Mouse (Mus musculus) midbrain, postnatal 0 days (tissue): ENCODE measurements at regions not wholly inside any gene's neighbourhood (a gene's known extent, or its start where the extent isn't known, plus 50 kb on each side); places are given as distances from the start of the nearest gene placed in this dataset.

Experiments used
- ATAC-seq: fragments of 200-750 bp; cut with Nextera tagmentation; 2 replicates; pipeline ENCODE4 v1.8.0; 2017; ENCODE audit warnings: moderate number of reproducible peaks, mild to moderate bottlenecking, moderate TSS enrichment, moderate library complexity; ENCODE audit not compliant: low FRiP score
- DNase-seq: peaks from one replicate; pipeline ENCODE4 v3.0.0-alpha.2; 2015; ENCODE audit warnings: low spot score
- H3K27ac ChIP-seq: fragments of 300-500 bp; sonication (generic); 2 replicates; pipeline ENCODE4 v1.5.1; 2014; ENCODE audit warnings: low read depth, mild to moderate bottlenecking, low read length, mixed read lengths
- H3K27me3 ChIP-seq: fragments of 300-500 bp; sonication (generic); 2 replicates; pipeline ENCODE4 v1.6.1; 2014; ENCODE audit warnings: low read length, control low read depth, mixed read lengths; ENCODE audit not compliant: insufficient read depth
- H3K36me3 ChIP-seq: fragments of 300-500 bp; sonication (generic); 2 replicates; pipeline ENCODE4 v1.6.1; 2014; ENCODE audit warnings: low read length, control low read depth, mixed read lengths; ENCODE audit not compliant: insufficient read depth
- H3K4me1 ChIP-seq: fragments of 300-500 bp; sonication (generic); 2 replicates; pipeline ENCODE4 v1.6.1; 2014; ENCODE audit warnings: mild to moderate bottlenecking, control low read depth, antibody characterized with exemption, low read length, mixed read lengths; ENCODE audit not compliant: insufficient read depth
- H3K4me2 ChIP-seq: fragments of 300-500 bp; sonication (generic); 2 replicates; pipeline ENCODE4 v1.6.1; 2014; ENCODE audit warnings: low read depth, mild to moderate bottlenecking, low read length, mixed read lengths; ENCODE audit not compliant: poor library complexity, severe bottlenecking
- H3K4me3 ChIP-seq: fragments of 300-500 bp; sonication (generic); 2 replicates; pipeline ENCODE4 v1.5.1; 2014; ENCODE audit warnings: low read depth, mild to moderate bottlenecking, low read length, moderate library complexity
- H3K9ac ChIP-seq: fragments of 300-500 bp; sonication (generic); replicated peaks from 2 replicates; pipeline ENCODE4 v1.6.1; 2014; ENCODE audit warnings: mild to moderate bottlenecking, low read length, moderate library complexity, mixed read lengths; ENCODE audit not compliant: poor library complexity, severe bottlenecking
- H3K9me3 ChIP-seq: fragments of 300-500 bp; sonication (generic); 2 replicates; pipeline ENCODE4 v1.6.1; 2016; ENCODE audit warnings: low read length, control low read depth
- CTCF ChIP-seq: IDR thresholded peaks from 2 replicates; pipeline ENCODE4 v1.5.1; 2016; ENCODE audit warnings: antibody characterized with exemption, mild to moderate bottlenecking
- WGBS: fragments of 180-500 bp; shearing (Covaris S2); extraction: QIAGEN DNeasy Blood & Tissue Kit; methylation state at CpG from one replicate; pipeline ENCODE4 v1.1.7; 2014; 5-methylcytosine and 5-hydroxymethylcytosine counted together

DNA sequence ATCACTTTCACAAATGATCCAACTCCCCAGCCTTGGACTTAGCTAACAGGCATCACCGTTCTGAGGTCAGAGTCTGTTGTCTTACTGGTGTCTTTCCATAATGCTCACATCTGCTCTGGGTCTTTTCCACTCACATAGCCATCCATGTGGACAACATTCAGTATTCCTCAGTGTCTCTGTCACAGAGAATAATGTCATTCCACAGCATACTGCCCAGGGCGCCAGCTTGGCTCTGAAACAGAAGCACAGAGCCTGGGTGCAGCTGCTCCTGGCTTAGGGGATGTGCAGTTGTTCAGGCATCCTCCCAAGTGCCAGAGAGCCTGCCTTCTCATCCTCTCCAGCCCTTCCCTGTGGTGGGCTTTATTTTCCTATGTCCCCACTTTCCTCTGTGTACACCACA, 226.7 kb upstream of the Mki67 start:
- no peaks in the 10 kb centered on the region for H3K9me3 ChIP-seq
- no peaks in the 10 kb centered on the region for H3K36me3 ChIP-seq
- H3K27me3 ChIP-seq, result no peaks in the 10 kb centered on the region
- no peak overlapping the region for H3K27ac ChIP-seq
- ATAC-seq (no peak), DNase-seq (peak; percentile 21)
- H3K4me2 ChIP-seq, result no peak overlapping the region
- no peaks in the 10 kb centered on the region for H3K4me1 ChIP-seq
- WGBS, result 81% methylated on average over 2 of the region's 2 CpGs
- TF ChIP-seq CTCF, result no peak
- H3K9ac ChIP-seq, result no peak overlapping the region
- H3K4me3 ChIP-seq, result no peak overlapping the region

DNA sequence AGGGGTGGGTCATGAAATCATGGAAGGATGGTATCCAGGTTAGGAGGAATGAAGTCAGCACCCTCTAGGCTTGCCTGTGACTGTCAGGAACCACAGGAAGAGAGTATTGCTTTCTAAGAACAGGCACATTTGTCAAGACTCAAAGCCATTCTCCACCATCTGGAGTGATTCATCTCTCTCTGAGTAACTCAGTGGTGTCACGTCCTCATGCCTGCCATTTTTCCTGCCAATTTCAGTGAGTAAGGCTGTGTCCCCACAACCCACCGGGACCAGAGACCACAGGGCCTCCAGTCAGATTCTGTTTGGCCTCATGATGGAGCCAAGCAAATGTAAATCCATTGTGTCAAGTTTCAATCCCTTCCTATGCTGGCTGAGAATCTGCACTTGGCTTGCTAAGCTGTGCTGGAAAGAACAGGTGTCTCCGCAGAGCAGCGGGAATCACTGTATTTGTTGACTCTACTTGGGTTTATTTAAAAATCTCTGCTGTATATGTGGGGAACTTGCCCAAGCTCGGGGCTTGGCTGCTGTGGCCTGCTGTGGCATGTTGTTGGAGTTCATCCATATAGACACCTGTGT, 230.0 kb upstream of the Mki67 start:
- no peaks in the 10 kb centered on the region for H3K9me3 ChIP-seq
- H3K4me1 ChIP-seq, result no peaks in the 10 kb centered on the region
- H3K36me3 ChIP-seq, result no peaks in the 10 kb centered on the region
- ATAC-seq, result no peak
- WGBS, result 84% methylated on average over 5 of the region's 5 CpGs
- no peak for DNase-seq
- no peak overlapping the region for H3K27ac ChIP-seq
- H3K9ac ChIP-seq, result no peak overlapping the region
- H3K4me3 ChIP-seq, result no peak overlapping the region
- H3K27me3 ChIP-seq, result no peaks in the 10 kb centered on the region
- H3K4me2 ChIP-seq, result no peak overlapping the region
- no peak for TF ChIP-seq CTCF

- H3K4me3 ChIP-seq, result no peak overlapping the region
Measured at GRCm38 (mm10) chr7:135961026-135961425, 244.9 kb upstream of the Mki67 start.

DNA sequence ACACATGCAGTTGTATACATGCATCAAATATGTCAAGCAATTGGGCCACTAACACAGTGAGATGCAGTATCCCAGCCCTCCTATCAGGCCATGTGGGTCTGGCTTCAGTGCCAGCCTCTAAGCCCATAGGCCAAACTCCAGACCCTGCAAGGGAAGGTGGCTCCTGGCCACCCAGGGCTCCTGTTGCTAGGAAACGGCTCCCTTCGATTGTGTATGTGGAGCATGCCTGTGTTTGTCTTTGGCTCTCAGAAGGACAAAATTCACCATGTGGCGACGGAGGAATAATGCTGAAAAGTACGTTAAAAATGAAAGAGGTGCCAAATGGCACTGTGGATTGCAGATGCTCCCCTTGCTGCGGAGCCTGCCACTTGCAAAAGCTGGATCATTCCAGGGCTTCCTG, 249.4 kb upstream of the Mki67 start:
- Histone ChIP-seq H3K27me3 (no peaks in the 10 kb centered on the region), H3K4me1 (peaks cover 8% of the 10 kb centered on the region), H3K27ac (no peak overlapping the region), H3K9me3 (no peaks in the 10 kb centered on the region), H3K36me3 (no peaks in the 10 kb centered on the region), H3K4me3 (no peak overlapping the region), H3K4me2 (no peak overlapping the region), H3K9ac (no peak overlapping the region)
- peak; percentile 79 for DNase-seq
- TF ChIP-seq CTCF, result no peak
- 10% methylated on average over 6 of the region's 6 CpGs for whole genome bisulfite sequencing
- peak; percentile 38; the same call in 1 of the 2 replicates for ATAC-seq

More at GRCm38 (mm10) chr7:135961026-135961425, 244.9 kb upstream of the Mki67 start:
- Histone ChIP-seq H3K36me3 (no peaks in the 10 kb centered on the region), H3K27ac (no peak overlapping the region), H3K9me3 (no peaks in the 10 kb centered on the region), H3K9ac (no peak overlapping the region), H3K27me3 (no peaks in the 10 kb centered on the region), H3K4me1 (peaks cover 7% of the 10 kb centered on the region), H3K4me2 (no peak overlapping the region)
- DNase-seq, result peak; percentile 77
- no peak for TF ChIP-seq CTCF
- no peak for ATAC-seq
- WGBS, result 66% methylated on average over 8 of the region's 8 CpGs

DNA sequence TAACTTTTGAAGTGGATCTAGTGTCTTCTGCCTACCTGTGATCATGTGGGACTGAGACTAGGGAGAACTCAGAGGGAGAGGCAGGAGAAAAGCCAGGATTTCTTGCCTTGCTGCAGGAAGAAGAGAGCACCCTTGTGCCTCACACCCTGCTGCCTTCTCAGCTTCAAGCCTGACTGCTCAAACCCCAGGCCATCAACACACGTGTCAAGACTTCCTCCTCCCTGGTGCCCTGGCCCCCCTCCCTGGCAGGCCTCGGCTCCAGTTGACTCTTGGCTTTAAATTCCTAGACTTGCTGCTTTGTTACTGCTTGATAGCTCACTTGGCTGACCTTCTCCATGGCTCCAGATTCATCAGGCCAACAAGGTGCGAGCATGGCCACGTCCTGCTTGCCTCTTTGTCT, 250.1 kb upstream of the Mki67 start:
- no peaks in the 10 kb centered on the region for H3K27me3 ChIP-seq
- H3K27ac ChIP-seq, result no peak overlapping the region
- H3K9ac ChIP-seq, result no peak overlapping the region
- no peak for ATAC-seq
- H3K9me3 ChIP-seq, result no peaks in the 10 kb centered on the region
- no peak for DNase-seq
- TF ChIP-seq CTCF, result no peak
- 54% methylated on average over 4 of the region's 4 CpGs for WGBS
- no peak overlapping the region for H3K4me2 ChIP-seq
- H3K4me1 ChIP-seq, result peaks cover 8% of the 10 kb centered on the region
- H3K4me3 ChIP-seq, result no peak overlapping the region
- no peaks in the 10 kb centered on the region for H3K36me3 ChIP-seq

DNA sequence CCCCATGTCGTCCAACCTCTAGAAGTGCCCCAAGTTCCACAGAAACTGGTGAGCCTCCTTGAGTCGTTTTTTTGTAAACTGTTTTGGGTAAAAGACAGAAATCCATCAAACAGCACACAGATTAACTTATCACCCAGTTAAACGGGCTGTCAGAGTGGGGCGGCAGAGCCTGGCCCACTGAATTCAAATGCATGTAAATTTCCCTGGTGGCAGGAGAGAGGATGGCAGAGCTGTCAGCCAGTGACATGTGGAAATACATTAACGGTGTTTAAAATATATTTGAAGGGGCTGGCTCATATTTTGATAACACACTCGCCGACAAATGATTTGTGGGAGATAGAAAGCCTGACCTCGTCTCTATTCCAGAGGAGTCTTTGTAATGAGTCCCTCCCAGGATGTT, 252.5 kb upstream of the Mki67 start:
- TF ChIP-seq CTCF, result peak; percentile 42
- H3K9ac ChIP-seq, result no peak overlapping the region
- ATAC-seq (no peak), DNase-seq (no peak)
- WGBS, result 43% methylated on average over 8 of the region's 8 CpGs
- no peak overlapping the region for H3K4me2 ChIP-seq
- no peak overlapping the region for H3K4me3 ChIP-seq
- H3K4me1 ChIP-seq, result peaks cover 8% of the 10 kb centered on the region
- no peak overlapping the region for H3K27ac ChIP-seq
- no peaks in the 10 kb centered on the region for H3K36me3 ChIP-seq
- H3K9me3 ChIP-seq, result no peaks in the 10 kb centered on the region
- H3K27me3 ChIP-seq, result no peaks in the 10 kb centered on the region
